Mouse (Mus musculus): ENCODE measurements around the gene Mmaa. TPM values are rescaled to one million over a fixed set of nuclear protein-coding genes. Genes with fewer than 3 reads are reported as not detected.
A peak's percentile ranks its signal among the peaks of the same experiment; 100 is the strongest.

The Mmaa gene
- total and polyA plus RNA-seq, 2 experiments from 2014 or later = 9.6 to 14.0 TPM

DNA sequence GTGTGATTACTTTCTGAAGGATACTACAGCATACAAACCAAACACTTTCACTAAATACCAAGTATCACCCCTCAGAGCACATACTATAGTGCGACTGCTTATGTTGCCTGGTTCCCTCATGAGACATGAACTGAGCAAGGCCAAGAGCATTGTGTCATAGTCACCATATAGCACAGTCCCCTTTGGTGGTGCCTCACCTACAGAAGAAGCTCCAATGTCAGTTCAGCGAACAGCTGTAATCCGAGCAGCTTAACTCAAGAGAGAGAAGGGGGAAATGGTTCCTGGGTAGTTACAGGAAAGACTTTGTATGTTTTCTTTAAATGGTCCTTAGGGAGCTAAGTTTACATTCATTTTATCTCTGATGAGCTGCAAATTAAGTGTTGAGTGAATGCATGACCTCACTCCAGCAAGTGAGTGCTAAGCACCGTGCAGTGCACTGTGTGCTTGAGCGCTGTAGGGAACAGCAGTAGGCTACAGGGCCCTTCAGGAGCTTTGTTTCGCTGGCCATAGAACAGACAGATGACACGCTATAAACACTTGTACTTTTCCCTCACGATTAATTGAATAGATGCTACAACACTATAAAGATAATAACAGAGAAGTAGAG is 17.4 kb downstream of the Mmaa start:
- Histone ChIP-seq H3K4me1 (ENCODE audit: control insufficient read depth, insufficient read depth) (peaks cover 11% of the 10 kb centered on the region; the same call in 1 of the 2 replicates), H3K9ac (replicated peaks; ENCODE audit: low read depth, low read length) (no peak overlapping the region), H3K27ac (ENCODE audit: low read depth) (no peak overlapping the region), H3K9me3 (replicated peaks; ENCODE audit: control insufficient read depth, low read length) (no peaks in the 10 kb centered on the region), H3K27me3 (ENCODE audit: control insufficient read depth, insufficient read depth, low read length) (no peaks in the 10 kb centered on the region), H3K4me2 (ENCODE audit: low read depth, low read length) (no peak overlapping the region), H3K36me3 (replicated peaks; ENCODE audit: control insufficient read depth, insufficient read depth, low read length) (peaks cover 25% of the 10 kb centered on the region; the same call in 1 of the 2 replicates), H3K4me3 (ENCODE audit: low read depth, low read length) (no peak overlapping the region)
- no peak for DNase-seq (ENCODE audit: low spot score)
- 50% methylated on average over 8 of the region's 8 CpGs for whole genome bisulfite sequencing
- no peak for ATAC-seq (ENCODE audit: insufficient read depth, low read depth)
- no peak for TF ChIP-seq CTCF (IDR thresholded peaks at IDR 0.05; ENCODE audit: low read depth)
- no peak for TF ChIP-seq EP300 (IDR thresholded peaks at IDR 0.05; ENCODE audit: low read depth)

DNA sequence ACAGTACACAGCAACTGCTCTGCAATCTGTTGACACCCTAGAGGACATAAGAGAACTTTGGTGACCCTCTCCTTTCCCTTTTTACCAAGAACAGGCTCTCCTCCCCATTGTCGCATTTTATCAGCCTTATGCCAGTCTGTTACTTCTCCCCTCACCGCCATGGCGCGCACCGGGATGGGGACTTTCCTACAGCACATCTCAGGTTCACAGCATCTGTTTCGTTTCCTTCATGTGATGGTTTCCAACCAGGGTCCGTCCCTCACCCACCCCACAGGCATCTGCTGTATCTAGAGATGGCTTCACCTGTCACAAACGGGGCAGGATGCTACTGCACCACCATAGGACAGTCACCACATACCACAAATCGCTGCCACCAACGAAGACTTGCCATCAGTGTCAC is 19.8 kb downstream of the Mmaa start:
- WGBS = 92% methylated on average over 10 of the region's 10 CpGs
- Histone ChIP-seq H3K9ac (replicated peaks; ENCODE audit: low read depth, low read length) (no peak overlapping the region), H3K9me3 (replicated peaks; ENCODE audit: control insufficient read depth, low read length) (no peaks in the 10 kb centered on the region), H3K36me3 (replicated peaks; ENCODE audit: control insufficient read depth, insufficient read depth, low read length) (peaks cover 31% of the 10 kb centered on the region), H3K4me2 (ENCODE audit: low read depth, low read length) (no peak overlapping the region), H3K4me1 (ENCODE audit: control insufficient read depth, insufficient read depth) (peaks cover 11% of the 10 kb centered on the region; the same call in 1 of the 2 replicates), H3K27ac (ENCODE audit: low read depth) (0 out of 2 replicates have a peak overlapping the region, but pooled peaks have one; percentile 32), H3K4me3 (ENCODE audit: low read depth, low read length) (no peak overlapping the region), H3K27me3 (ENCODE audit: control insufficient read depth, insufficient read depth, low read length) (no peaks in the 10 kb centered on the region)
- ATAC-seq (ENCODE audit: insufficient read depth, low read depth) = no peak
- no peak for DNase-seq (ENCODE audit: low spot score)
- TF ChIP-seq EP300 (IDR thresholded peaks at IDR 0.05; ENCODE audit: low read depth) = no peak
- TF ChIP-seq CTCF (IDR thresholded peaks at IDR 0.05; ENCODE audit: low read depth) = no peak

DNA sequence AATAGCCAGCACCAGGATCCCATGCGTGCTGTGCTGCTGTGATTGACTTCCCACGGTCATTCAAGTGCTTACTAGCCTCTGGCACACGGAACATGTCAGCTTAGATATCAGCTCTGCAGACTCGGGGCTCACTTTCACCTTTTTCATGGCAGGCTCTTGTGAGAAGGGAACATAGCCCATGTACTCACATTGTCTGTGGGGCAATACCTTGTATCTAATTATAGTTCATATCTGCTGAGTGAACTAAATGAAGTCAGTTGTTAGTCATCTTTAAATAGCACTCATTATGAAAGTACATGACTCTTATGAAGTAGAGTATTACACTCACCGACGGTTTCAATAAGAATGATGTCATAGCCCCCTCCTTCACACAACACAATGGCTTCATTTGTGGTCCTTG is 21.0 kb downstream of the Mmaa start:
- H3K27me3 ChIP-seq (ENCODE audit: control insufficient read depth, insufficient read depth, low read length) = no peaks in the 10 kb centered on the region
- ATAC-seq (ENCODE audit: insufficient read depth, low read depth) = peak; percentile 81
- peaks cover 34% of the 10 kb centered on the region for H3K36me3 ChIP-seq (replicated peaks; ENCODE audit: control insufficient read depth, insufficient read depth, low read length)
- no peaks in the 10 kb centered on the region for H3K9me3 ChIP-seq (replicated peaks; ENCODE audit: control insufficient read depth, low read length)
- H3K4me2 ChIP-seq (ENCODE audit: low read depth, low read length) = no peak overlapping the region
- H3K4me1 ChIP-seq (ENCODE audit: control insufficient read depth, insufficient read depth) = peaks cover 11% of the 10 kb centered on the region; the same call in 1 of the 2 replicates
- no peak overlapping the region for H3K4me3 ChIP-seq (ENCODE audit: low read depth, low read length)
- DNase-seq (ENCODE audit: low spot score) = peak; percentile 61
- H3K27ac ChIP-seq (ENCODE audit: low read depth) = peak overlapping the region; percentile 32
- WGBS = 26% methylated on average over 6 of the region's 6 CpGs
- no peak for TF ChIP-seq CTCF (IDR thresholded peaks at IDR 0.05; ENCODE audit: low read depth)
- no peak overlapping the region for H3K9ac ChIP-seq (replicated peaks; ENCODE audit: low read depth, low read length)

DNA sequence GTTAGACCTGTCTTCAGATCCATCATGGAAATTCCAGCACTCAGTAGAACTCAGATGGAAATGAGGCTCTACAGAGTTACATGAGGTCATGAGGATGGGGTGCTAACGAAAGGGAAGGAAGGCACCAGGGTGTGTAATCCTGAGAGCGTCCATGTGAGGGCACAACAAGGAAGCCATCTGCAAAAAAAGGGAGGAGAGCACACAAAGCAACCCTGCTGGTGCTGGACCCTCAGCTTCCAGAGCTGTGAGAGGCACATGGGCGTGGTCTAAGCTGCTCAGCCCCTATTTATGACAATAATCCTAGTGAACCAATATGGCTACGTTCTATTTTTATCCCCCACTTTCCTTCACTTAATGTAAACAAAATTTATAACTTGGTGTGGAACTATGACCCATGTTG is 22.1 kb downstream of the Mmaa start:
- DNase-seq (ENCODE audit: low spot score) (no peak), ATAC-seq (ENCODE audit: insufficient read depth, low read depth) (no peak)
- Histone ChIP-seq H3K27ac (ENCODE audit: low read depth) (no peak overlapping the region), H3K4me2 (ENCODE audit: low read depth, low read length) (no peak overlapping the region), H3K36me3 (replicated peaks; ENCODE audit: control insufficient read depth, insufficient read depth, low read length) (peaks cover 41% of the 10 kb centered on the region), H3K9ac (replicated peaks; ENCODE audit: low read depth, low read length) (no peak overlapping the region), H3K9me3 (replicated peaks; ENCODE audit: control insufficient read depth, low read length) (no peaks in the 10 kb centered on the region), H3K4me1 (ENCODE audit: control insufficient read depth, insufficient read depth) (peaks cover 9% of the 10 kb centered on the region; the same call in 1 of the 2 replicates), H3K27me3 (ENCODE audit: control insufficient read depth, insufficient read depth, low read length) (no peaks in the 10 kb centered on the region), H3K4me3 (ENCODE audit: low read depth, low read length) (no peak overlapping the region)
- 74% methylated on average over 4 of the region's 4 CpGs for WGBS
- no peak for TF ChIP-seq EP300 (IDR thresholded peaks at IDR 0.05; ENCODE audit: low read depth)
- TF ChIP-seq CTCF (IDR thresholded peaks at IDR 0.05; ENCODE audit: low read depth) = no peak

DNA sequence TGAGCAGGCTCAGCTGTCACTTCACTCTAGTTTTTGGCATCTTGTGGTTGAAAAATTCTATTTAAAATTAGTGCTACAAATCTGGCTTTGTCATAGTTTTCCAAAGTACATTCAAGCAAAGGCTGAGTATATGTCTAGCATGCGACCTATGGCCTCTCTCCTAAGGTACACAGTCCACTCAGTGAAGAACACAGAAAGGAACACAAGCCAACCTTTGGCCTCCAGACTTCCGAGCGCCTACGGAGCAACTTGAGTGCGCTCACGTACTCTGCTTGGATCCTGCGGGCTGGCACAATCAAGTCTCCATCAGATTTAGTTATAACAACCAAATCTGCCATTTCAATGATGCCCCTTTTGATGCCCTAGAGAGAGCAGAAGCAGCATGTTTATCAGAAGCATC is 25.8 kb downstream of the Mmaa start:
- Histone ChIP-seq H3K36me3 (replicated peaks; ENCODE audit: control insufficient read depth, insufficient read depth, low read length) (peaks cover 48% of the 10 kb centered on the region), H3K4me3 (ENCODE audit: low read depth, low read length) (no peak overlapping the region), H3K27me3 (ENCODE audit: control insufficient read depth, insufficient read depth, low read length) (no peaks in the 10 kb centered on the region), H3K9ac (replicated peaks; ENCODE audit: low read depth, low read length) (no peak overlapping the region), H3K27ac (ENCODE audit: low read depth) (no peak overlapping the region), H3K4me2 (ENCODE audit: low read depth, low read length) (no peak overlapping the region), H3K9me3 (replicated peaks; ENCODE audit: control insufficient read depth, low read length) (no peaks in the 10 kb centered on the region), H3K4me1 (ENCODE audit: control insufficient read depth, insufficient read depth) (peaks cover under 1% of the 10 kb centered on the region; the same call in 1 of the 2 replicates)
- 93% methylated on average over 7 of the region's 7 CpGs for WGBS
- ATAC-seq (ENCODE audit: insufficient read depth, low read depth) = no peak
- DNase-seq (ENCODE audit: low spot score) = no peak
- no peak for TF ChIP-seq EP300 (IDR thresholded peaks at IDR 0.05; ENCODE audit: low read depth)
- TF ChIP-seq CTCF (IDR thresholded peaks at IDR 0.05; ENCODE audit: low read depth) = no peak

DNA sequence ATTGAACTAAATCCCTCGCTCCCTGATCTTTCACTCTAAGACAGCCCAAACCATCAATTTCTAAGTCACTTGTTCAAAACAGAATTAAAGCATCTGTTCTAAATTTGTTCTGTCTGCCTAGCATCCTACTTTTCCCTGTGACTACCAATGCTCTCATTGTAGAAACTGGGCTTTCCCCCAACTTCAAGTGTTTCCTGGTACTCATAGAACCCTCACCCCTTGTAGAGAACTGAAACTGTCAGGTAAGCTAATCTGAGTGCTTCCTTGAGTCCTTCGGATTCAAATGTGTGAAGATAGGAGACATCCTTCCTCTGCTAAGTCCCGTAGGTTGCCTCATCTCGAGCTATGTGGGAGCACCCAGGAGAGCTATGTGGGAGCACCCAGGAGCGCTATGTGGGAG is 32.8 kb downstream of the Mmaa start:
- no peak for DNase-seq (ENCODE audit: low spot score)
- Histone ChIP-seq H3K27ac (ENCODE audit: low read depth) (no peak overlapping the region), H3K27me3 (ENCODE audit: control insufficient read depth, insufficient read depth, low read length) (no peaks in the 10 kb centered on the region), H3K9ac (replicated peaks; ENCODE audit: low read depth, low read length) (no peak overlapping the region), H3K4me2 (ENCODE audit: low read depth, low read length) (no peak overlapping the region), H3K4me1 (ENCODE audit: control insufficient read depth, insufficient read depth) (no peaks in the 10 kb centered on the region), H3K36me3 (replicated peaks; ENCODE audit: control insufficient read depth, insufficient read depth, low read length) (peaks cover 4% of the 10 kb centered on the region; the same call in 1 of the 2 replicates), H3K9me3 (replicated peaks; ENCODE audit: control insufficient read depth, low read length) (peaks cover 5% of the 10 kb centered on the region; the same call in 1 of the 2 replicates), H3K4me3 (ENCODE audit: low read depth, low read length) (no peak overlapping the region)
- ATAC-seq (ENCODE audit: insufficient read depth, low read depth) = no peak
- no peak for TF ChIP-seq EP300 (IDR thresholded peaks at IDR 0.05; ENCODE audit: low read depth)
- no peak for TF ChIP-seq CTCF (IDR thresholded peaks at IDR 0.05; ENCODE audit: low read depth)
- 88% methylated on average over 5 of the region's 5 CpGs for WGBS

All from heart, postnatal 0 days (tissue).